Mouse (Mus musculus) forebrain, embryonic 10.5 days (tissue): ENCODE measurements around the gene Pde4a. TPM values are rescaled to one million over a fixed set of nuclear protein-coding genes. Genes with fewer than 3 reads are reported as not detected.
"Not testable (repeated sequence)": the region's sequence is repeated elsewhere in the genome, so short reads cannot be mapped to it uniquely, and the experiment has no call there.

Experiments used
- DNase-seq: peaks from one replicate; pipeline ENCODE4 v3.0.0-alpha.2; 2017; ENCODE audit warnings: low spot score; ENCODE audit errors: extremely low spot score
- H3K27ac ChIP-seq: fragments of 300-500 bp; sonication (generic); 2 replicates; pipeline ENCODE4 v1.5.1; 2016; ENCODE audit warnings: mild to moderate bottlenecking
- H3K27me3 ChIP-seq: fragments of 300-500 bp; sonication (generic); 2 replicates; pipeline ENCODE4 v1.6.1; 2016; ENCODE audit warnings: mild to moderate bottlenecking; ENCODE audit not compliant: poor library complexity, severe bottlenecking
- H3K36me3 ChIP-seq: fragments of 300-500 bp; sonication (generic); replicated peaks from 2 replicates; pipeline ENCODE4 v1.6.1; 2016; ENCODE audit warnings: mild to moderate bottlenecking, moderate library complexity
- H3K4me1 ChIP-seq: fragments of 300-500 bp; sonication (generic); 2 replicates; pipeline ENCODE4 v1.6.1; 2016
- H3K4me3 ChIP-seq: fragments of 300-500 bp; sonication (generic); 2 replicates; pipeline ENCODE4 v1.5.1; 2016; ENCODE audit warnings: mild to moderate bottlenecking, moderate library complexity
- H3K9me3 ChIP-seq: fragments of 300-500 bp; sonication (generic); 2 replicates; pipeline ENCODE4 v1.6.1; 2016; ENCODE audit warnings: mild to moderate bottlenecking, moderate library complexity
- WGBS: fragments of 180-500 bp; shearing (Covaris S2); methylation state at CpG from one replicate; pipeline ENCODE4 v1.1.7; 2016; 5-methylcytosine and 5-hydroxymethylcytosine counted together
- polyA plus RNA-seq: library from polyadenylated mRNA; unstranded; fragments of >200 nt; fragmentation: Nextera tagmentation; extraction: Ambion mirVana; gene quantifications from 2 replicates; pipeline ENCODE4 v1.2.1, GENCODE M21; 2016

Gene Pde4a
- polyA plus RNA-seq, 1 experiment from 2014 or later = 4.3 TPM

DNA sequence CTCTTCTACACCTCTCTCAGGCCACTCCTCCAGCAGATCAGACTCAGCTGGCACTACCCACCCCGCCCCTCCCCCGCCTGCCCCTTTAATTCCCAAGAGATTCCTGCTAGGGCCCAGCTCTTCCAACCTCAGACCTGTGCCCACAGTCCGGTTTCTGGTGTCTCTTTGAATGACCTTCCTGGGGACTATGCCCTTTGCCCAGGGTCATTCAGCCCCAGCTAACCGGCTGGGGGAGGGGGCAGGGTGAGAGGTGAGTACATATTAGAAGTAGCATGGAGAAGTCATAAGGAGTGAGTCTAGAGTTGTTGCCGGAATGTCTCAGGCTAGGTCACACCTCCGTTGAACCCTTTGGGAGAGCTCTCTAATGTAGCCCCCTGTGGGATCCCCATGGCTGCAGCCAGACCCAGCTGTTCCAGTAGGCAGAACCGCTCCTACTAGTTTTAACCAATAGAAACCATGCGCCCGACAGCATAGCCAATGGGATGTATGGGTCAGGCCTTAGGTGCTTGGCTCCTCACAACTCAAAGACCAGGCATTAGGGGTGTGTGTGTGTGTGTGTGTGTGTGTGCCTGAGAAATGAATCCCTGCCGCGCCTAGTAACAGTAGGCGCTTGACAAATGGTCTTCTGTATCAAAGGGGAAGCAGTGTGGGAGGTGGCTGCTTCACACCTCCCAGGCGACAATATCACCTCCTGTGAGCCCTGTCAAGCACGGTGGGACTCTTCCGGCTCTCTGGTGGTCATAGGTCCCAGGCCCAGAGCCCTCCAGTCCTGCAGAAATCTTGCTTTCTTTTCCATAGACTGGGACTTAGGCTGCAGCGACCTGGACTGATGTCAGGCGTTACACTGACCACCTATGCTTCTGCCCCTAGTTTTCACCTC, 84.4 kb downstream of the Pde4a start:
- Histone ChIP-seq H3K4me3 (no peak overlapping the region), H3K27me3 (peaks cover 84% of the 10 kb centered on the region), H3K4me1 (peaks cover 26% of the 10 kb centered on the region), H3K36me3 (no peaks in the 10 kb centered on the region), H3K27ac (no peak overlapping the region), H3K9me3 (no peaks in the 10 kb centered on the region)
- DNase-seq = no peak
- WGBS = 41% methylated on average over 17 of the region's 17 CpGs

DNA sequence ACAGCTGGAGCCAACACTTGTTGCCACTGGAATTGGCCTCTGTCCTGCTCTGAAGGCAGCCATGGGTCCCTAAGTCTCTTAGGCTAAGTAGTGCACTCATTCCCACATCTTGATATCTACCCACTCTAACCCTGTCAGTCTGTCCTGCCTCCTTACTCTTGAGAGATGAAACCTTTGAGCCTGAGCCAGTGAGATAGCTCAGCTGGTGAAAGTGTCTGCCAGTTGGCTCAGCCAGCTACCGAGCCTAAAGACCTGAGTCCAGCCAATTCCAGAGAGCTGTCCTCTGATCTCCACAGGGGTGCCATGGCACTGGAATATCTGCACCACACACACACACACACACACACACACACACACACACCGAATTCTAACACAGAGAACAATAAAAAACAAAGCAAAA, 85.0 kb downstream of the Pde4a start:
- H3K9me3 ChIP-seq = no peaks in the 10 kb centered on the region
- 70% methylated on average over 2 of the region's 2 CpGs for WGBS
- H3K27ac ChIP-seq = no peak overlapping the region
- no peaks in the 10 kb centered on the region for H3K36me3 ChIP-seq
- H3K27me3 ChIP-seq = peaks cover 77% of the 10 kb centered on the region
- DNase-seq = no peak
- H3K4me1 ChIP-seq = peaks cover 21% of the 10 kb centered on the region
- H3K4me3 ChIP-seq = no peak overlapping the region

DNA sequence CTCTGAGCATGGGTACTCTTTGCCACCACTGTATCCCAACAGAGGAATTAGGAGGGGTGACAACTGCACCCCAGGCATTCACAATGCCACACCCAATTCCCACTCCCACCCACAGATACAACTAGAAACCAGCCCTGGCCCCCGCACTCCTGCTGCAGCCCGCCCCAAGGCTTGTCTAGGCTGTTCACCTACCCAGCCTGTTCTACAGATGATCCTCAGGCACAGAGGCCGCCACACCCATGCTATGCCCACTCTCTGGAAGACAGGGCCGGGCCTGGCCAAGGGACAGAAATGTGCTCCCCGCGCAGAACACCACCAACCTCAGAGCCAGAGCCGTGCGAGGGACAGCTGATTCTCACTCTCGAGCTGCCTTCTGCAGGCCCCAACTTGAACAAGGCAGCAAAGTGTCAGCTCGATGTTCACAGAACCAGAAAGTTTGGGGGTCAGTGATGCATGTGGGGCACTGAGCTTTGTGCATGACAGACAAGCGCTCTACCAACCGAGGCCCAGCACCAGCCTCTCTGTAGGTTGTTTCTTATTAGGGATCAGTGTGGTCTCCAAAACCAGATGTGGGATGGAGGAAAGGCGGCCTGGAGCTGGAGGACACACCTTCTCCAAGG, 85.7 kb downstream of the Pde4a start:
- peaks cover 70% of the 10 kb centered on the region for H3K27me3 ChIP-seq
- 75% methylated on average over 13 of the region's 13 CpGs for WGBS
- no peaks in the 10 kb centered on the region for H3K36me3 ChIP-seq
- H3K9me3 ChIP-seq = no peaks in the 10 kb centered on the region
- no peak for DNase-seq
- H3K4me3 ChIP-seq = no peak overlapping the region
- H3K27ac ChIP-seq = no peak overlapping the region
- H3K4me1 ChIP-seq = peaks cover 21% of the 10 kb centered on the region

DNA sequence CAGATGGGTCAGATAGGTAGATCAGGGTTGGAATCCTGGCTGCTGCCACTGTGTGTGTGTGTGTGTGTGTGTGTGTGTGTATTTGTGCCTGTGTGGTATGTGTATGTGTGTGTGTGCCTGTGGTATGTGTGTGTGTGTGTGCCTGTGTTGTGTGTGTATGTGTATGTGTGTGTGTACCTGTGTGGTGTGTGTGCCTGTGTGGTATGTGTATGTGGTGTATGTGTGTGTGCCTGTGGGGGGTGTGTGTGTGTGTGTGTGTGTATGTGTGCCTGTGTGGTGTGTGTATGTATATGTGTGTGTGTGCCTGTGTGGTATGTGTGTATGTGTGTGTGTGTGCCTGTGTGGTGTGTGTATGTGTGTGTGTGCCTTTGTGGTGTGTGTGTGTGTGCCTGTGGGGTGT, 89.2 kb downstream of the Pde4a start:
- peaks cover 40% of the 10 kb centered on the region for H3K27me3 ChIP-seq
- H3K4me1 ChIP-seq = peaks cover 11% of the 10 kb centered on the region
- no peaks in the 10 kb centered on the region for H3K9me3 ChIP-seq
- H3K27ac ChIP-seq = no peak overlapping the region
- H3K36me3 ChIP-seq = no peaks in the 10 kb centered on the region
- no peak overlapping the region for H3K4me3 ChIP-seq
- DNase-seq = no peak

DNA sequence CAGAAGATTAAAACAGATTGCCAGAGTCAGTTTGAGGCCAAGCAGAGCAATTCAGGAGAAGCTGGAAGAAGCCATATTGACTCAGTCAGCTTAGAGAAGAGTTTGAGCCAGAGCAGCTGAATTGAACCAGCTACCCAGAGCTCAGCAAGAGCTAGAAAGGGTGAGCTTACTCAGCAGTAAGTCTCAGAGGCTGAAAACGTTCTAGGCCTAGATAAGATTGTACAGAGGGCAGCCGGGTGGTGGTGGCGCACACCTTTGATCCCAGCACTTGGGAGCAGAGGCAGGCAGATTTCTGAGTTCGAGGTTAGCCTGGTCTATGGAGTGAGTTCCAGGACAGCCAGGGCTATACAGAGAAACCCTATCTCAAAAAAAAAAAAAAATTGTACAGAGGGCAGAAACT, 90.8 kb downstream of the Pde4a start:
- 84% methylated on average over 4 of the region's 4 CpGs for WGBS
- DNase-seq, H3K27ac ChIP-seq, H3K36me3 ChIP-seq, H3K4me3 ChIP-seq, H3K9me3 ChIP-seq, H3K4me1 ChIP-seq: not testable (repeated sequence)
- peaks cover 23% of the 10 kb centered on the region for H3K27me3 ChIP-seq

DNA sequence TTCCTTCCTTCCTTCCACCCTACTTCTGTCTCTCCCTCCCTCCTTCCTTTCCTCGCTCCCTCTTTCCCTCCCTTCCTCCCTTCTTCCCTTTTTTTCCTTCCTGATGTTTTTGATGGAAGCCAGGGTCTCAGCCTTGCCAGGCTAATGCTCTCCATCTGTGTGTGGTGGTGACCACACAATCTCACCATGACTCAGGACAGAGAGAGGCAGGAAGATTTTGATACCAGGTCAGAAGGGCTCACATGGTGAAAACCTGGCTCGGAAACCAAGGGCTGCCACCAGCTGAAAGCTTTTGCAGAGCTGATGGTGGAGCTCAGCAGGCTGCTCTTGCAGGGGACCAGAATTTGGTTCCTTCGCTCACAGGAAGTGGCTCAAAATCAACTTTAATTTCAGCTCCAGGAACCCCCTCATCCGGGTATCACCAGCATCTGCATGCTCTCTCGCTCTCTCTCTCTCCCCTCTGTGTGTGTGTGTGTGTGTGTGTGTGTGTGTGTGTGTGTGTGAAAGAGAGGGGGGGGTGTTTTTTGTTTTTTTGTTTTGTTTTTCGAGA, 95.1 kb downstream of the Pde4a start:
- no peaks in the 10 kb centered on the region for H3K9me3 ChIP-seq
- no peak overlapping the region for H3K4me3 ChIP-seq
- 82% methylated on average over 6 of the region's 6 CpGs for WGBS
- H3K27ac ChIP-seq = no peak overlapping the region
- no peaks in the 10 kb centered on the region for H3K36me3 ChIP-seq
- peaks cover 11% of the 10 kb centered on the region for H3K4me1 ChIP-seq
- H3K27me3 ChIP-seq = peaks cover 4% of the 10 kb centered on the region; the same call in 1 of the 2 replicates
- DNase-seq = no peak

DNA sequence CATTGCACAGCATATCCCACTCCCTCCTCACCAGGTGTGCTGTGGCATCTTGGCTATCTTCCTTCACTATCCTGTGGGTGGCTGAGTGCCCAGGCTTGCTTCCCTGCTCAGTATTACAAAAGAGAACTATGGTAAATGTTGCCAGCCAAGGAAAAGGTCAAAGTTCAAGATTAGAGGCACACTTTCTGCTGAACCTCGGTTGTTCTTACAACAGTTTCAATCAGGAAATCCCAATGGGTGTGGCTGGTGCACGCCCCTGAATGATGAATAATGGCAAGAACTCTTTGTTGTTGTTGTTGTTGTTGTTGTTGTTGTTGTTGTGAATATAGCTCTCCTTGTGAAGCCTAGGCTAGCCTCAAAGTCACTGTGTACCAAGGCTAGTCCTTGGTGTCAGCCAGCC, 96.3 kb downstream of the Pde4a start:
- Histone ChIP-seq H3K27ac (no peak overlapping the region), H3K36me3 (peaks cover 5% of the 10 kb centered on the region), H3K9me3 (no peaks in the 10 kb centered on the region), H3K27me3 (peaks cover 4% of the 10 kb centered on the region; the same call in 1 of the 2 replicates), H3K4me3 (no peak overlapping the region), H3K4me1 (peaks cover 23% of the 10 kb centered on the region)
- WGBS = 74% methylated on average over 2 of the region's 2 CpGs
- DNase-seq = no peak

Other genes with a start within 250 kb of the Pde4a start
- 171 and 174 TPM in 2 replicates for gene Dnmt1, start 205.8 kb upstream of the Pde4a start, polyA plus RNA-seq
- 24.4 and 26.4 TPM in 2 replicates for gene S1pr2, start 188.9 kb upstream of the Pde4a start, polyA plus RNA-seq
- gene Mrpl4, start 163.0 kb upstream of the Pde4a start, polyA plus RNA-seq = 152 and 154 TPM in 2 replicates
- 4.1 and 5.8 TPM in 2 replicates for gene Icam1, start 149.7 kb upstream of the Pde4a start, polyA plus RNA-seq
- gene Icam4, start 136.3 kb upstream of the Pde4a start, polyA plus RNA-seq = 4.8 and 7.9 TPM in 2 replicates
- 0.05 TPM in 1 of 2 replicates, not detected in the other for gene Icam5, start 133.6 kb upstream of the Pde4a start, polyA plus RNA-seq
- gene Zglp1, start 98.6 kb upstream of the Pde4a start, polyA plus RNA-seq = 1.5 and 1.9 TPM in 2 replicates
- gene Gm49373, start 92.6 kb upstream of the Pde4a start, polyA plus RNA-seq = 0.50 and 0.82 TPM in 2 replicates
- 60.9 and 61.7 TPM in 2 replicates for gene Fdx1l, start 92.1 kb upstream of the Pde4a start, polyA plus RNA-seq
- gene Gm38431, start 73.7 kb upstream of the Pde4a start, polyA plus RNA-seq = 3.1 and 3.3 TPM in 2 replicates
- gene Raver1, start 73.7 kb upstream of the Pde4a start, polyA plus RNA-seq = 94.3 and 103 TPM in 2 replicates
- gene Tyk2, start 34.5 kb upstream of the Pde4a start, polyA plus RNA-seq = 12.6 and 13.4 TPM in 2 replicates
- 351 and 371 TPM in 2 replicates for gene Cdc37, start 15.7 kb upstream of the Pde4a start, polyA plus RNA-seq
- gene Keap1, start 73.6 kb downstream of the Pde4a start, polyA plus RNA-seq = 46.7 and 48.6 TPM in 2 replicates
- 0.07 and 0.10 TPM in 2 replicates for gene S1pr5, start 82.7 kb downstream of the Pde4a start, polyA plus RNA-seq
- gene Atg4d, start 99.6 kb downstream of the Pde4a start, polyA plus RNA-seq = 45.2 and 48.5 TPM in 2 replicates
- 18.3 and 18.8 TPM in 2 replicates for gene Kri1, start 122.3 kb downstream of the Pde4a start, polyA plus RNA-seq
- 40.4 and 42.9 TPM in 2 replicates for gene Cdkn2d, start 125.7 kb downstream of the Pde4a start, polyA plus RNA-seq
- 6.3 and 8.5 TPM in 2 replicates for gene Ap1m2, start 146.6 kb downstream of the Pde4a start, polyA plus RNA-seq
- gene Slc44a2, start 155.0 kb downstream of the Pde4a start, polyA plus RNA-seq = 62.6 and 71.5 TPM in 2 replicates
- 328 and 336 TPM in 2 replicates for gene Ilf3, start 202.2 kb downstream of the Pde4a start, polyA plus RNA-seq
- gene Qtrt1, start 246.1 kb downstream of the Pde4a start, polyA plus RNA-seq = 71.7 and 74.0 TPM in 2 replicates